Mouse (Mus musculus): Measurements from ENCODE around the gene Pgr. TPM values are rescaled to one million over a fixed set of nuclear protein-coding genes. Genes with fewer than 3 reads are reported as not detected.

The Pgr gene
- 0.02 and 0.14 TPM in 2 replicates for polyA plus RNA-seq (2016; fragmentation: Nextera tagmentation; extraction: Ambion mirVana)

DNA sequence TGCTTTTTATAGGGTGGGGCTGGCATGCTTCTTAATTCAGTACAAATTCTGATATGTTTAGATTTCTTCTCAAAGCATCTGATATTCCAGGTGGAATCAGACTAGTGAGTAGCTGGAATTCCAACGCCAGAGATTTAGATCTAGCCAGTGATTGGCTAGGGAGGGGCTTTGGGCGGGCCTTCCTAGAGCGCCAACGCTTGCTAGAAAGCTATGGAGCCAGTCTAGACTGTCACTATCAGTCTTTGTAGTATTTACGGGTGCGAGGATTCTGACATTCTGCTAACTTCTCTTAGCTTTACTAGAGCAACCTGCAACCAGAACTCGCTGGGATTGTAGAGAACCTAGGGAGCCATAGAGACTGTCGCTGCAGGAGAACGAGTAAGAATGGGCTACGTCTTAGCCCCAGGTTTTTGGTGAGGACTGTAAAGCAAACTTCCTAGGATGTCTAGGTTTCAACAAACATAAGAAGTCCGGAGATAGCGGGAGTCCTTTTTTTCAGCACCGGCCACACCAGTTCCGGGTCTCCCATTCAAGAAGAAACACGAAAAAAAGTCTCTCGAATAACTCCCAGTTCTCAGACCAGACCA lies at the start of gene Pgr:
TSS of gene Pgr (plus strand) at position 218 of the 587 bp plus-strand sequence.
- no peak for DNase-seq (ENCODE audit: low spot score)
- under 1% methylated on average over 16 of the region's 16 CpGs for WGBS
- Histone ChIP-seq H3K27me3 (ENCODE audit: insufficient read depth, poor library complexity, severe bottlenecking) (peaks cover 52% of the 10 kb centered on the region), H3K27ac (no peak within 1 kb of the TSS), H3K4me1 (peaks cover 25% of the 10 kb centered on the region), H3K9me3 (no peaks in the 10 kb centered on the region), H3K36me3 (no peaks in the 10 kb centered on the region), H3K4me3 (peak within 1 kb of the TSS; percentile 72)

DNA sequence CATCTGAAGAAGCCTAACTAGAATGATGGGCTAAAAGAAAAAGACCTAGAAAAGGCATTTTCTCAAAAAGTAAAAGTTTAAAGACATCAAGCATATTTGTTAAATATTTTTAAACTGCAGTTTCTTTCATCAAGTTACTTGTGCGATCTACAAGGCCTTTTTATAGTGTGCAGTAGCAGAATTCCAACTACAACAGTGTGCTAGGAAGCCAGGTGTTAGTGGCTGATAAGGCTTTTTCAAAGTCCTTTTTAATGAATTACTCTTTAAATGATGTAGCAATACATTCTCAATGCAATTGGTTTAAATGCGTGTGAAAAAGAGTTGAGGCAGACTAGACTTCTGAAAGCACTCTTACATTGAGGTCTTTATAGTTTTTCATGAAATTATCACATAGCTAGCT lies 42.2 kb upstream of the Pgr start:
- no peaks in the 10 kb centered on the region for H3K27me3 ChIP-seq (ENCODE audit: insufficient read depth, poor library complexity, severe bottlenecking)
- H3K4me1 ChIP-seq: no peaks in the 10 kb centered on the region
- H3K4me3 ChIP-seq: no peak overlapping the region
- 85% methylated on average over 2 of the region's 2 CpGs for WGBS
- no peaks in the 10 kb centered on the region for H3K36me3 ChIP-seq
- no peaks in the 10 kb centered on the region for H3K9me3 ChIP-seq
- no peak for DNase-seq (ENCODE audit: low spot score)
- H3K27ac ChIP-seq: no peak overlapping the region

DNA sequence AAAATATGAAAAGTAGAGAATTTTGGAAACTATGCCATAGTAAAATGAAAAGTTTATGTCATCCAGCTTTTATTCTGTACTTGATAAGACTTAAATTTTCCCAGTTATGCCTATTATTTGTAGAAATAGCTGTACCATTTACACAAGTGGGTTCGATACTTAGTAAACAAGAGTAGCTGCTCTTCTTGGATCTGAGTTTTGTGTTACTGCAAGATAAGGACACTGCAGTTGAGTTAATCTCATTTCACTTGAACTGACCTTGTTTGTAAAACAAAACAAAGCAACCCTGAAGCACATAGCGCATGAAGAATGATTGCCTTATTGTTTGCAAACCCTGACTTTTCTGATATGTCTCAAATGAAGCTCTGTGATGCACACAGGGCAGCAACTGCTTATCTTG lies 31.1 kb upstream of the Pgr start:
- Histone ChIP-seq H3K9me3 (no peaks in the 10 kb centered on the region), H3K36me3 (no peaks in the 10 kb centered on the region), H3K27ac (no peak overlapping the region), H3K4me3 (no peak overlapping the region), H3K4me1 (no peaks in the 10 kb centered on the region), H3K27me3 (ENCODE audit: insufficient read depth, poor library complexity, severe bottlenecking) (no peaks in the 10 kb centered on the region)
- DNase-seq (ENCODE audit: low spot score): no peak
- 76% methylated on average over 2 of the region's 2 CpGs for whole genome bisulfite sequencing

DNA sequence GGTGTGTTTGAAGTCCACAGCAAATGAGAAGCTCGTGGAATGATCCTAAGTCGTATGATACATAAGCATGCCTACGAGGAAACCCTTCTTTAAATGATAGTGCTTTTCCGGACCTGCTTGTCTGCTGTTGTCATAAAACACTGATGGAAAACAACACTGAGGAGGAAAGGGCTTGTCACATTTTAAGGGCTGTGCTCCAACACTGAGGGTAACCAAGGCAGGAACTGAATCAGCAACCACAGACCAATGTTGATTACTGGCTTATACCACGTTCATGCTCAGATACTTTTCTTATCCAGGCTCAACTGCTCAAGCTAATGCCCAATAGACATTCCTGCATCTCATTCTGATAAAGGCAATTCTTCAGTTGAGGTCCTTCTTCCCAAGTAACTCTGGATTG lies 4.4 kb upstream of the Pgr start:
- WGBS: 73% methylated on average over 5 of the region's 5 CpGs

DNA sequence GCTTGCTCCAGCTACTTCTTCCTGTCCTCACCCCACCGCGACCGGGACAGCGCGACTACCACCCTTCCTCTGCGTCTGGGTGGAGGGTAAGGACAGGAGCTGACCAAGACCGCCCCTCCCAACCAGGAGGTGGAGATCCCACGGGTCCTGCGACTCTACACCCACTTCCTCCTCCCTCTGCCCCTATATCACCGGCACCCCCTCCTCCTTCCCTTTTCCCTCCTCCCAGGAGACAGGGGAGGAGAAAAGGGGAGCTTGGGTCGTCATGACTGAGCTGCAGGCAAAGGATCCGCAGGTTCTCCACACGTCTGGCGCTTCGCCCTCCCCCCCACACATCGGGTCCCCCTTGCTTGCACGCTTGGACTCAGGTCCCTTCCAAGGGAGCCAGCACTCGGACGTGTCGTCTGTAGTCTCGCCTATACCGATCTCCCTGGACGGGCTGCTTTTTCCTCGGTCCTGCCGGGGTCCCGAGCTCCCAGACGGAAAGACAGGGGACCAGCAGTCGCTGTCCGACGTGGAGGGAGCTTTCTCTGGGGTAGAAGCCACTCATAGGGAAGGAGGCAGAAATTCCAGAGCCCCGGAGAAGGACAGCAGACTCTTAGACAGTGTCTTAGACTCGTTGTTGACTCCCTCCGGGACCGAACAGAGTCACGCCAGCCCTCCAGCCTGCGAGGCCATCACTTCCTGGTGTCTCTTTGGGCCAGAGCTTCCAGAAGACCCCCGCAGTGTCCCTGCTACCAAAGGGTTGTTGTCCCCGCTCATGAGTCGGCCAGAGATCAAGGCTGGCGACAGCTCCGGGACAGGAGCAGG lies 775 bp downstream of the Pgr start:
- H3K36me3 ChIP-seq: no peaks in the 10 kb centered on the region
- peaks cover 25% of the 10 kb centered on the region for H3K4me1 ChIP-seq
- no peak for DNase-seq (ENCODE audit: low spot score)
- H3K27me3 ChIP-seq (ENCODE audit: insufficient read depth, poor library complexity, severe bottlenecking): peaks cover 52% of the 10 kb centered on the region
- H3K4me3 ChIP-seq: peak overlapping the region; percentile 72
- no peaks in the 10 kb centered on the region for H3K9me3 ChIP-seq
- H3K27ac ChIP-seq: no peak overlapping the region
- WGBS: under 1% methylated on average over 41 of the region's 41 CpGs

More for the DNA sequence above, 4.4 kb upstream of the Pgr start:
- Histone ChIP-seq H3K4me3 (no peak overlapping the region), H3K36me3 (no peaks in the 10 kb centered on the region), H3K4me1 (peaks cover 7% of the 10 kb centered on the region; the same call in 1 of the 2 replicates), H3K27ac (no peak overlapping the region), H3K9me3 (no peaks in the 10 kb centered on the region), H3K27me3 (ENCODE audit: insufficient read depth, poor library complexity, severe bottlenecking) (peaks cover 15% of the 10 kb centered on the region)
- no peak for DNase-seq (ENCODE audit: low spot score)

DNA sequence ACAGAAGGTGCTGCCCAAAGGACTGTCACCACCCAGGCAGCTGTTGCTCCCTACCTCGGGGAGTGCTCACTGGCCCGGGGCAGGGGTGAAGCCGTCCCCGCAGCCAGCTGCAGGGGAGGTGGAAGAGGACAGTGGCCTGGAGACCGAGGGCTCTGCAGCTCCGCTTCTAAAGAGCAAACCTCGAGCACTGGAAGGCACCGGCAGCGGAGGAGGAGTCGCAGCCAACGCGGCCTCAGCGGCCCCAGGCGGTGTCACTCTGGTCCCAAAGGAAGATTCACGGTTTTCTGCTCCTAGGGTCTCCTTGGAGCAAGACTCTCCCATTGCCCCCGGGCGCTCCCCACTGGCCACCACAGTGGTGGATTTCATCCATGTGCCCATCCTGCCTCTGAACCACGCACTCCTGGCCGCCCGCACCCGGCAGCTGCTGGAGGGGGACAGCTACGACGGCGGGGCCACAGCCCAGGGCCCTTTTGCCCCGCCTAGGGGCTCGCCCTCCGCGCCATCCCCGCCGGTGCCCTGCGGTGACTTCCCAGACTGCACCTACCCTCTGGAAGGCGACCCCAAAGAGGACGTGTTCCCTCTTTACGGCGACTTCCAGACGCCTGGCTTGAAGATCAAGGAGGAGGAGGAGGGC lies 1.5 kb downstream of the Pgr start:
- peaks cover 52% of the 10 kb centered on the region for H3K27me3 ChIP-seq (ENCODE audit: insufficient read depth, poor library complexity, severe bottlenecking)
- no peaks in the 10 kb centered on the region for H3K36me3 ChIP-seq
- H3K4me3 ChIP-seq: peak overlapping the region; percentile 72
- no peaks in the 10 kb centered on the region for H3K9me3 ChIP-seq
- DNase-seq (ENCODE audit: low spot score): peak; percentile 76
- peaks cover 25% of the 10 kb centered on the region for H3K4me1 ChIP-seq
- no peak overlapping the region for H3K27ac ChIP-seq
- WGBS: 0% methylated on average over 36 of the region's 36 CpGs

DNA sequence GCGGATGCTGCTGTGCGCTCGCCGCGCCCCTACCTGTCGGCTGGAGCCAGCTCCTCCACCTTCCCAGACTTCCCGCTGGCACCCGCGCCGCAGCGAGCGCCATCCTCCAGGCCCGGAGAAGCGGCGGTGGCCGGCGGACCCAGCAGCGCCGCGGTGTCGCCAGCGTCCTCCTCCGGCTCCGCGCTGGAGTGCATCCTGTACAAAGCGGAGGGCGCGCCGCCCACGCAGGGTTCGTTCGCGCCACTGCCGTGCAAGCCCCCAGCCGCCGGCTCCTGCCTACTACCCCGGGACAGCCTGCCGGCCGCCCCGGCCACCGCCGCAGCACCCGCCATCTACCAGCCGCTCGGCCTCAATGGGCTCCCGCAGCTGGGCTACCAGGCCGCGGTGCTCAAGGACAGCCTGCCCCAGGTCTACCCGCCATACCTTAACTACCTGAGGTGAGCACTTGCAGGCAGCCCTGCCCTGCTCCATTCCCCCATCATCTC lies 2.1 kb downstream of the Pgr start:
- DNase-seq (ENCODE audit: low spot score): no peak
- Histone ChIP-seq H3K27me3 (ENCODE audit: insufficient read depth, poor library complexity, severe bottlenecking) (peaks cover 52% of the 10 kb centered on the region), H3K9me3 (no peaks in the 10 kb centered on the region), H3K4me1 (peaks cover 25% of the 10 kb centered on the region), H3K36me3 (no peaks in the 10 kb centered on the region), H3K4me3 (peak overlapping the region; percentile 72), H3K27ac (no peak overlapping the region)
- 0% methylated on average over 41 of the region's 49 CpGs for whole genome bisulfite sequencing

GRCm38 (mm10) chr9:8902277-8902676 lies 2.6 kb downstream of the Pgr start:
- Histone ChIP-seq H3K4me1 (peaks cover 25% of the 10 kb centered on the region), H3K36me3 (no peaks in the 10 kb centered on the region), H3K9me3 (no peaks in the 10 kb centered on the region), H3K27ac (no peak overlapping the region), H3K27me3 (ENCODE audit: insufficient read depth, poor library complexity, severe bottlenecking) (peaks cover 52% of the 10 kb centered on the region), H3K4me3 (peak overlapping the region; percentile 72)
- 25% methylated on average over 3 of the region's 3 CpGs for WGBS
- DNase-seq (ENCODE audit: low spot score): no peak

DNA sequence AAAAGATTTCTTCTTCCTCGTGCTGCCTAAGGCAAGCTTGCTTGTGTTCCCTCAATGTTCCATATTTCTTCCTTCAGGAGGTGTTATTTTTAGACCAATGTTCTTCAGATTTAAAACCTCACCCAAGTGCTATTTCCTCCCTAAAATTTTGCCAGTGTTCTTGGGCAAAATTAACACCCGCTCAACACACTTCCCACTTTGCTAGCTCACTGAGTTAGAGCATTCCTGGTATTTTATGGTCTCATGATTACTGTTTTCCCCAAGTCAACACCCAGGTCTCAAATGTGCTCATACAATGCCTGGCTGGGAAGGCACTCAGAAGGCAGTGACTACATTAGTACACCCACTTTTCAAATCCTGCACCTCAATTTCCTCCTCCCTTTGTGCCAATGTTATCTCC lies 27.9 kb downstream of the Pgr start:
- DNase-seq (ENCODE audit: low spot score): no peak
- WGBS: 68% methylated on average over 2 of the region's 2 CpGs
- H3K4me1 ChIP-seq: no peaks in the 10 kb centered on the region

GRCm38 (mm10) chr9:8937753-8938152 lies 38.1 kb downstream of the Pgr start:
- no peak for DNase-seq (ENCODE audit: low spot score)
- no peaks in the 10 kb centered on the region for H3K9me3 ChIP-seq
- H3K27ac ChIP-seq: no peak overlapping the region
- WGBS: 31% methylated on average over 1 of the region's 1 CpGs
- H3K27me3 ChIP-seq (ENCODE audit: insufficient read depth, poor library complexity, severe bottlenecking): no peaks in the 10 kb centered on the region
- no peaks in the 10 kb centered on the region for H3K36me3 ChIP-seq
- H3K4me3 ChIP-seq: no peak overlapping the region
- no peaks in the 10 kb centered on the region for H3K4me1 ChIP-seq

More for the DNA sequence above, 27.9 kb downstream of the Pgr start:
- no peak overlapping the region for H3K27ac ChIP-seq
- no peaks in the 10 kb centered on the region for H3K27me3 ChIP-seq (ENCODE audit: insufficient read depth, poor library complexity, severe bottlenecking)
- no peaks in the 10 kb centered on the region for H3K9me3 ChIP-seq
- no peak overlapping the region for H3K4me3 ChIP-seq
- H3K36me3 ChIP-seq: no peaks in the 10 kb centered on the region

GRCm38 (mm10) chr9:8953306-8953705 lies 53.7 kb downstream of the Pgr start:
- no peak overlapping the region for H3K27ac ChIP-seq
- no peaks in the 10 kb centered on the region for H3K4me1 ChIP-seq
- DNase-seq (ENCODE audit: low spot score): no peak
- no peak overlapping the region for H3K4me3 ChIP-seq
- no peaks in the 10 kb centered on the region for H3K27me3 ChIP-seq (ENCODE audit: insufficient read depth, poor library complexity, severe bottlenecking)
- no peaks in the 10 kb centered on the region for H3K9me3 ChIP-seq
- no peaks in the 10 kb centered on the region for H3K36me3 ChIP-seq

DNA sequence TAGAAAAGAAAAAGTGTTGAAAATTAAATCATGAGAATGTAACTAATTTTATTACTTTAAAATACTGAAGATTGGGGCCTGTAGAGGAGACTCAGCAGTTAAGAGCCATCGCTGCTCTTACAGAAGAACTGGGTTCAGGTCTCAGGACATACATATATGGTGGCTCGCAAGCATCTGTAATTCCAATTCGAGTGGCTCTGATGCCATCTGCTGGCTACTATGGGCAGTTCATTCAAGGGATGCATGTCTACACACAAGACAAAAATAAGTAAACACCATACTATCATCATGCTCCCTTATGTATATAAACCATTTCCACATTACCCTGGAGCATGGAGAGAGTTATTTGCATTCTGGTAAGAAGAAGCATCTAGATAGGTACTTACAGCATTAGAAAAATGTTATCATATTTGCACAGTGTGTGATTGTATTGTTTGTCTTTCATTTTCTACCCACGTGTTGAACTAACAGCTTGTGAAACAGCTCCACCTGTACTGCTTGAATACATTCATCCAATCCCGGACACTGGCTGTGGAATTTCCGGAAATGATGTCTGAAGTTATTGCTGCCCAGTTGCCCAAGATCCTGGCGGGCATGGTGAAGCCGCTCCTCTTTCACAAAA lies 65.0 kb downstream of the Pgr start:
- 61% methylated on average over 8 of the region's 8 CpGs for WGBS
- DNase-seq (ENCODE audit: low spot score): no peak
- Histone ChIP-seq H3K4me3 (no peak overlapping the region), H3K36me3 (no peaks in the 10 kb centered on the region), H3K9me3 (no peaks in the 10 kb centered on the region), H3K4me1 (no peaks in the 10 kb centered on the region), H3K27me3 (ENCODE audit: insufficient read depth, poor library complexity, severe bottlenecking) (no peaks in the 10 kb centered on the region), H3K27ac (no peak overlapping the region)

DNA sequence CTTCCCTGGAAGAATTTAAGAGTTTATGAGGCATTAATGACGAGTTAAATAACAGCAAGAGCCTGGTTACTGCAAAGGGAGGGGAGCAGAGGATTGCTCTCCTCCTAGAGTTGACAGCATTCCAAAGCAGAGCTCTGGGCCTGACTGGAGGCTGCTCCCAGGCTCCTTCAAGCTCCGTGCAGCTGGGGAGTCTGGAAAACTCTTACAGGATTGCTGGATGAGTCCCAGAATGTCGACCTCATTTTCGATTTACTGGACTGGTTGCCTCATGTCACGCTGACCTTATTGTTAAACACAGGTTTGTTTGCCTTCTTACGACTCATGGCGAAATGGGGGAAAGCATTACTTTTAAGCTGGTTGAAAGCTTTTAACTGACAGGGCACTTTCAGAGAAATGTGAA lies 70.6 kb downstream of the Pgr start:
- Histone ChIP-seq H3K27me3 (ENCODE audit: insufficient read depth, poor library complexity, severe bottlenecking) (no peaks in the 10 kb centered on the region), H3K4me1 (no peaks in the 10 kb centered on the region), H3K36me3 (no peaks in the 10 kb centered on the region), H3K27ac (no peak overlapping the region), H3K9me3 (no peaks in the 10 kb centered on the region), H3K4me3 (no peak overlapping the region)
- WGBS: 71% methylated on average over 7 of the region's 7 CpGs
- no peak for DNase-seq (ENCODE audit: low spot score)
